Mouse (Mus musculus): ENCODE data around the gene Glis3.

Gene Glis3

GRCm38 (mm10) chr19:28655166-28655565 is 24.7 kb downstream of the Glis3 start:
- peak; percentile 33 to 55 for DNase-seq

DNA sequence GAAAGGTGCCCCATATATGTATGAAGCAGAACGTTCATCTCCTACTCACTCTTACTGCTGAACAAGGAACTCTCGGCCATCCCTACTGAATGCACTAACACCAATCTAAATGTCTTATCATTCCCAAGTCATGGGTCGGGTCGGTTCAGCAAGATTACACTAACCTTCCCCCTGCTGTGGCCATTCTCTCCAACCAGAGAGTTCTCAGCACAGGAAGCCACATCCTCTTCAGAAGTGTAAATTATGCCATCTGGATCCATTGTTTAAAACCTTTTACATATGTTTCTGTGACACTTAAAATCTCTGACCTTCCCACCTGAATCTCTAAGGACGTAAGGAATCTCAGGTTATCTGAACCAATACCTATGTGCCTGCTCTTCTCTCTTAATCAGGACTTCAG is 29.0 kb downstream of the Glis3 start:
- DNase-seq: no peak

DNA sequence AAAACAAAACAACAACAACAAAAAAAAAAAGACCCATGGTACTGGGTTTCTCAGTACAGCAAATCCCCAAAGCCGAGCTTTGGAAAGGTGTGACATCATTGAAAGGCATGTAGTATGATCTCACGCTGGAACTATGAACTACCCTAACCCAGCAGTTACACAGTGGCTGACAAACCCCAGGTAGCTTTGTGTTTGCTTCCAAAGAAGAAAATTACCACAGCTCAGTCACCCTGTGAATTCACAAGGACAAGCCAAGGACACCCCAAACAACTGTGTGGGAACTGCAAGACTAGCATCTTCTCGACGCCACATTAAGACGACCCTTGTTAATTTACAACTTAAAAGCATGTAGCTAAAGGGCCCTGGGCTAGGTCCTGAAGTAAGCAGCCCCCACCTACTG is 30.4 kb downstream of the Glis3 start:
- DNase-seq: peak in 1 of 2 experiments; percentile 23

GRCm38 (mm10) chr19:28648881-28649280 is 31.0 kb downstream of the Glis3 start:
- DNase-seq: no peak

- no peak for DNase-seq
Observed at GRCm38 (mm10) chr19:28647424-28647823, 32.5 kb downstream of the Glis3 start.

- DNase-seq: peak; percentile 44 to 57
Observed at GRCm38 (mm10) chr19:28646286-28646685, 33.6 kb downstream of the Glis3 start.

- peak in 1 of 2 experiments; percentile 54 for DNase-seq
Observed at GRCm38 (mm10) chr19:28640861-28641381, 39.0 kb downstream of the Glis3 start.

DNA sequence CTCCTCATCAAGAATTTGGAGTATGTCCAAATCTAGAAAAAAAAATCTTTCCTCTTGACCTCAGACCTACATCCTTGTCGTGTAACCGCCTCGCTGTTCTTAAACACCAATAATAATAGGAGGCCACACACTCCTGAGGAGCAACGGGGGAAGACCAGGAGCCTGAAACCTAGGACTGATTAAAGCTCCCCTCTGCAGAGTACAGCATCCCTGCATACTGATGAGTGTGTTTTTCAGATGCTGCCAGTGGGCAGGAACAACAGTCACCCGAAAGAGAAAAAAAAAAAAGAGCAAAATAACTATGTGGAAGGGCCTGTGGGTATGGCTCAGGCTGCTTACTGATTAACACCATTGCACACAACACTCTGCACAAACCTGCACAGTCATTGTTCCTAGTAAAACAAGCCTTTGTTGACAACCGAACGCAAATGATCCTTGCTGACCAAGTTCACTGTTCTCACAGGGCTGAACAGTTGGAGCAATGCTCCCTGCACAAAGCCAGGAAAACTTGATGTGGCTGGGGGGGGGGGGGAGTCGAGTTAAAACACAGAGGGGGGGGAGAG is 43.8 kb downstream of the Glis3 start:
- DNase-seq: no peak

DNA sequence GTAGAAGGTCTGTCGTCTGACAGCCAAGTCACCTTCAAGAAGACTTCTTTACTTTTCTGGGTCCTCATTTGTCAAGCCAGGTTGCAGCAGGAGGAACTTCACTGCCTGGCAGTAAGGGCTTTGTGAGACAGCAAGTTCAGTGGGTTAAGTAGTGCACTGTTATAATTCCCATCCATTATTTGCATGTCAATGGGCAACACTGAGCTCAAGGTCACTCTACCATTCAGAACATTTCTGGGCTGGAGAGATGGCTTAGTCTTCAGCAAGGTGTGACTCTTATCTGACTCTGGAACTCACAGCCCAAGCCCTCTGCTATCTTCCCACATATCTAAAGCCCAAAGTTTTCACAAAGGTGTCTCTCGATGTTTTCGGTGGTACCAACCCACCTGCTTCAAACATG is 44.9 kb downstream of the Glis3 start:
- DNase-seq: no peak

DNA sequence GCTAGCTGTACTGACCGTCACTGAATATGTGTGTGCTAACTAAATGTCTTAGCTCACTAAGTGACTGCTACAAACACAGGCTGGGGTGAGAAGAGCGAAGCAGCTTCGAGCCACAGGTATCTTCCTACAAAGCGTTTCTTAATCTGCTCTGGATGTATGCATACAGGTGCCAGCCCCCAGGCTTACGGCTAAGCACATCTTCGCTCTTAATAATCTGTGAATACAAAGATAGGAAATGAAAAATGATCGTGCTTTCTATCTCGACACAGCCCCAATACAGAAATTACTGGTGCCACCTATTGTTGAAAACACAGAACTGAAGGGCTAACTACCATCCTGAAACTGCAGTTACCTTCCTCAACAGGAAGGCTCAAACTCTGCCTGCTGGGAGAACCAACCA is 51.5 kb downstream of the Glis3 start:
- no peak for DNase-seq

DNA sequence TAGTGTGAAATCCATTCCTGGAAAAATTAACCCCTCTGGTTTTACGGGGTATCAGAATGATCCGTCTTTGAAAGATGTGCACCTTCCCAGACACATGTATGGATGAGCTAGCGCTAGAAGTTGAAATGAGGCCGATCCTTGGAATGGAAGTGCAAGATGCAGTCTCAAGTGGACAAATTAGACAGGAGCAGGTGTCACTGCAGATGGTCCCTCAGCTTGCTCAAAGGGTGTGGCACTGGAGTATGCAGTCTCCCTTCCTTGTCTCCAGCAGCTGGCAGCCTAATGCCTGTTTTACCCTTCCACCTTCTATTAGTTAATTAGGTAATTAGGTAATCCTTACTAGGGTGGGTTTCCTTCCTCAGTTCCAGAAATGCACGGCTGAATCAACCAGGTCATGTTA is 53.7 kb downstream of the Glis3 start:
- no peak for DNase-seq

DNA sequence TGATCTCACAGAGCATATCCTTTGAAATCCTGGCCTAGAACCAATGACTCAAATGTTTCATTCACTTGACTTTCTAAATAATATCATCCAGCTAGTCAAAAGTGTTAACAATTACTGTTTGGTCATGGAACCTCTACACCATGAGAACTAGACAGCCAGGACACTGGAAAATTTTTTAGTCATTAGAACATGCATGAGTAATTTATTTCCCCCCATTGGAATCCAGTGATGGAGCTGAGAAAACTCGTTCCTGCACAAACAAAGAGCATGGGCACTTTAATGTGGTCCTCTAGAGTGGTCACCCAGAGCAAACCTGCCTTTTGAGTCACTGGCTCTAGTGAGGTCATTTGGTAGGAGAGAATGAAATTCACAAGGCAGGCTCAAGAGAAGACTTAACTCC is 55.3 kb downstream of the Glis3 start:
- no peak for DNase-seq

- DNase-seq: no peak
Observed at GRCm38 (mm10) chr19:28623726-28624125, 56.2 kb downstream of the Glis3 start.

DNA sequence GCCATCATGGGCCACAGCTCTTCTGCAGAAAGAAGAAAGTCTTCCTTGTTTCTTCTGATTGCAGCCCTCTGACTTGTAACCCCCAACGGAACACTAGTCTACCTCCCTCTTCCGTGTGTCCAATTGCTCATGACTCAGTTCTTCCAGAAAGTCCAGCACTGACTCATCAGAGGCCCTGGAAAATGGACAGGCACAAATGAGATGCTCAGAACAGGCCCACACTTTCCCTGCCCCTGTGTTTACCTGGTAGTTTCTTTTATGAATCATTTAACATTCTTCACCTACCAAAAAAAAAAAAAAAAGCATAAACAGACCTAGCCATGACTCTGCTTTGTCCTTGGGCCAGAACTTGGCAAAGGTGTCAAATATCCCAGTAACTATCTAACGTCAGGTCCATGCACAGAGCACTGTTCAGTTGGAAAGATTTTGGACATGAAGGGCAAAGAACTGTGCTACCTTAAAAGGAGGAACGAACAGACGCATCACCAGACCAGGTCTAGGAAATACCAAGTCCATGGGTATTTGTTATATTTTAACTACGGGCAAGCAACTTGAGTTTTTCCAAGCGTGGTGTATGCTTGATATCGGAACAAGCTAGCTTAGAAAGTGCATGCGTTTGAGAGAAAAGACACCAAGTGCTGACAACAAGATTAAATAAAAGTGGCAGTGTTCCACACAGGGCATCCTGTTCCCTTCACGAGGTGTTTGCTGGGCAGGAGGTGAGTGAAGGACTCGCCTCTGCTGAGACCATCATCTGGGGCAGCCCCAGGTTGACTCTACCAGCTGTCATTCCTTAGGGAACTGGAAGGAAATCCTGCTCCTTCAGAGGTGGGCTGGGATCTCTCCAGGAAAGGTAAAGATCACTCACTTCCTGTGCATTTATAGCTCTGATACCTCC is 58.0 kb downstream of the Glis3 start:
- DNase-seq: peak in 1 of 2 experiments; percentile 10

GRCm38 (mm10) chr19:28617736-28618135 is 62.1 kb downstream of the Glis3 start:
- no peak for DNase-seq

DNA sequence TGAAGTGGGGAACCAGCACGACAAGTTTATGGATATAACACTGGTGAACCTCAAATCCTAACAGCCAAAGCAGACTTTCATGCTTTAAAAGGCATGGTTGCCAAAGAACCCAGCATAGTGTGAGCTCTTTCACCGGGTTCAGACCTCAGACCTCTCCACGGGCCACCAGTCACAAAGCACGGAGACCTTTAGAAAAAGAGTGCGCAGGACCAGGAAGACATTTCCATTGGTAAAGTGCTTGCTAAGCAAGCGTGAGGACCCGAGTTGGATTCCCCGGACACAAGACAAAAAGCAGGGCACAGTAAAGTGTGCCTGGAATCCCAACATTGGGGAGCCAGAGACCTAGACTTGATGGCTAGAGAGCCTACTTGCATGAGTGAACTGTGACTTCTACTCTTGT is 62.7 kb downstream of the Glis3 start:
- DNase-seq: no peak

DNA sequence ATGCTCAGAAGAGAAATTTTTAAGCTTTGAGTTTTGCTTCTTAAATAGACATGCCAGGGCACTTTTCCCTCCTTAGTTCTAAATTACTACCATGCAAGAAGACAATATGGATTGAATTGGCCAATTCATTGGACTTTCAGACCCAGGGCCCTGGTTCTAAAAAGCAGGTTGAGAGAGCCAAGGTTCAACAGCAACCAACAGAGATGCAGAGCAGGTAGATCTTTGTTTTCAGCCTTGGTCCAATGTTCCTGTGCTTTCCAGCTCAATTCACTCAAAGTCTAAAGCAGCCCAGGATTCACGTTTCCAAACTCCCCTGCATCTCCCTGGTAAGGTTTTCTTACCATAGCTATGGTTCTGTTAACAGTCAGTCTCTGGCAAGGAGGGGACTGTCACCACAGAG is 63.4 kb downstream of the Glis3 start:
- no peak for DNase-seq

GRCm38 (mm10) chr19:28612249-28612648 is 67.6 kb downstream of the Glis3 start:
- no peak for DNase-seq

GRCm38 (mm10) chr19:28608747-28609146 is 71.1 kb downstream of the Glis3 start:
- no peak for DNase-seq

GRCm38 (mm10) chr19:28608277-28608676 is 71.6 kb downstream of the Glis3 start:
- no peak for DNase-seq

- DNase-seq: no peak
Observed at GRCm38 (mm10) chr19:28600866-28601265, 79.0 kb downstream of the Glis3 start.

DNA sequence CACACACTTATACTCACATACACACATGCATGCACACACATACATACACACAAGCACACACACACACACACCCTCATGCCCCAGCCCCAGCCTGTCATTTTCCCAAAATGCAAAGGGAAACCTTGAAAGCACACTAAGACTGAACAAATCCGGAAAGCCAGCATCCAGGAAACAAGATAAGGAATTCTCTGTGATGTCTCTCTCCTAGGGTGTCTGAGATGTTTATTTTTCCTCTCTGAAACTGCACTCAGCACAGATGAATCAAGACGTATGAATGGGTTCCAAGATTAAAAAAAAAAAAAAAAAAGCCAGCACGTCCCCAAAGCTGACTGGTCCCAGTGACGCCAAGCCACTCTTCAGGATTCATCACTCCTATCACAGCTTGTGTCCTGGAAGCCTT is 85.7 kb downstream of the Glis3 start:
- no peak for DNase-seq

DNA sequence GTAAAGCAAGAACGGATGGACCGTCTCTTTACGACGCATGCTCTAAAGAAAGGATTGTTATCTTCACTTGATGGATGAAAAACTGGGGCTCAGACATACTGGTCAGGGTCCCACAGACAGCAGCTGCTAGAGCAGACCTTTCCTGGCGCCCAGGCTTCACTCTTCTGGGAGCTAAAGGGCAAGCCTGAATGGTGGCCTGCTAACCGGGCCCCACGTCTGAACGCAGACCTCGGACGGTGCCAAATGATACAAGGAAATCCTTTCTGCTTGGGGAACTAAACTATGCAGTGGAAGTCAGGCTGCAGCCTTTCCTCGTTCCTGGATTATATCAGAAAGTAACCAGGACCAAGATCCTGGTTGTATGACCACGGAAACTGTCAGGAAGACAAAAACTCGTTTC is 86.9 kb downstream of the Glis3 start:
- no peak for DNase-seq

Measured in kidney, postnatal 4 days (tissue).